Mouse (Mus musculus) neural tube, embryonic 14.5 days (tissue): Measurements from ENCODE around the gene Isca2. TPM values are rescaled to one million over a fixed set of nuclear protein-coding genes. Genes with fewer than 3 reads are reported as not detected.

Experiments used
- ATAC-seq: fragments of 200-750 bp; cut with Nextera tagmentation; 2 replicates; pipeline ENCODE4 v1.8.0; 2017; ENCODE audit warnings: low read depth, mild to moderate bottlenecking, moderate TSS enrichment, moderate library complexity
- H3K27ac ChIP-seq: fragments of 300-500 bp; sonication (generic); 2 replicates; pipeline ENCODE4 v1.5.1; 2014; ENCODE audit warnings: low read depth, mild to moderate bottlenecking, control low read depth, low read length, moderate library complexity, mixed read lengths
- H3K27me3 ChIP-seq: fragments of 300-500 bp; sonication (generic); 2 replicates; pipeline ENCODE4 v1.6.1; 2014; ENCODE audit warnings: low read length; ENCODE audit not compliant: control insufficient read depth, insufficient read depth
- H3K36me3 ChIP-seq: fragments of 300-500 bp; sonication (generic); 2 replicates; pipeline ENCODE4 v1.6.1; 2014; ENCODE audit warnings: low read length, mixed read lengths; ENCODE audit not compliant: control insufficient read depth, insufficient read depth
- H3K4me1 ChIP-seq: fragments of 300-500 bp; sonication (generic); 2 replicates; pipeline ENCODE4 v1.6.1; 2014; ENCODE audit warnings: low read length; ENCODE audit not compliant: control insufficient read depth, insufficient read depth
- H3K4me2 ChIP-seq: fragments of 300-500 bp; sonication (generic); 2 replicates; pipeline ENCODE4 v1.6.1; 2014; ENCODE audit warnings: mild to moderate bottlenecking, low read depth, low read length, control low read depth
- H3K4me3 ChIP-seq: fragments of 300-500 bp; sonication (generic); 2 replicates; pipeline ENCODE4 v1.5.1; 2014; ENCODE audit warnings: low read depth, low read length, control low read depth, mixed read lengths
- H3K9ac ChIP-seq: fragments of 300-500 bp; sonication (generic); replicated peaks from 2 replicates; pipeline ENCODE4 v1.6.1; 2014; ENCODE audit warnings: low read depth, mild to moderate bottlenecking, control low read depth, low read length, mixed read lengths
- H3K9me3 ChIP-seq: fragments of 300-500 bp; sonication (generic); 2 replicates; pipeline ENCODE4 v1.6.1; 2016; ENCODE audit warnings: low read length; ENCODE audit not compliant: control insufficient read depth
- WGBS: fragments of 180-500 bp; shearing (Covaris S2); extraction: QIAGEN DNeasy Blood & Tissue Kit; methylation state at CpG from one replicate; pipeline ENCODE4 v1.1.7; 2014; 5-methylcytosine and 5-hydroxymethylcytosine counted together
- polyA plus RNA-seq: library from polyadenylated mRNA; unstranded; fragments of >200 nt; fragmentation: Nextera tagmentation; extraction: Ambion mirVana; gene quantifications from 2 replicates; pipeline ENCODE4 v1.2.1, GENCODE M21; 2014

Isca2 gene
- polyA plus RNA-seq, 1 experiment from 2014 or later: 137 TPM

GRCm38 (mm10) chr12:84790853-84791252 is 17.8 kb downstream of the Isca2 start:
- Histone ChIP-seq H3K4me3 (no peak overlapping the region), H3K27ac (no peak overlapping the region), H3K9me3 (no peaks in the 10 kb centered on the region), H3K4me1 (no peaks in the 10 kb centered on the region), H3K9ac (no peak overlapping the region), H3K4me2 (no peak overlapping the region), H3K27me3 (no peaks in the 10 kb centered on the region), H3K36me3 (no peaks in the 10 kb centered on the region)
- ATAC-seq: no peak
- 74% methylated on average over 10 of the region's 10 CpGs for WGBS

DNA sequence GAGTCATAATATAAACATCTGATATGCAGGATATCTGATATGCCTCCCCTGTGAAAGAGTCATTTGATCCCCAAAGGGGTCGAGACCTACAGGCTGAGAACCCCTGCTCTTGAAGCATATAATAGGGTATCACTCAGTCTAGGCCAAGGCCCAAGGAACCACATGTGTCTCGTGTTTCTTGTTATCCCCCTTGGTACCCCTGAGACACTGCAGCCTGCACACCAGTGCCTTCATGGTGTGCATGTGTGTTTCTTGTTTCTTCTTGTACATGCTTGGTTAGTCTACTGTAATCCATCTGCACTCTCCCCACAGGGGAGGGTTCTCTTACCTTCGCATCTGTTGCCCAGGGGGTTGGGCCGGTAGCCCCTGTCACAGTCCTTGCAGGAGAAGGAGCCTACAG is 19.6 kb downstream of the Isca2 start:
- WGBS: 85% methylated on average over 4 of the region's 4 CpGs
- Histone ChIP-seq H3K9me3 (no peaks in the 10 kb centered on the region), H3K4me3 (no peak overlapping the region), H3K4me1 (no peaks in the 10 kb centered on the region), H3K4me2 (no peak overlapping the region), H3K27me3 (no peaks in the 10 kb centered on the region), H3K36me3 (no peaks in the 10 kb centered on the region), H3K27ac (no peak overlapping the region), H3K9ac (no peak overlapping the region)
- ATAC-seq: no peak

- no peak for ATAC-seq
- no peaks in the 10 kb centered on the region for H3K36me3 ChIP-seq
- no peaks in the 10 kb centered on the region for H3K4me1 ChIP-seq
- no peaks in the 10 kb centered on the region for H3K27me3 ChIP-seq
- no peaks in the 10 kb centered on the region for H3K9me3 ChIP-seq
- no peak overlapping the region for H3K4me3 ChIP-seq
- H3K4me2 ChIP-seq: no peak overlapping the region
- no peak overlapping the region for H3K9ac ChIP-seq
- no peak overlapping the region for H3K27ac ChIP-seq
- 87% methylated on average over 8 of the region's 8 CpGs for WGBS
These were observed 21.6 kb downstream of the Isca2 start for GRCm38 (mm10) chr12:84794647-84795046.

- Histone ChIP-seq H3K27me3 (no peaks in the 10 kb centered on the region), H3K27ac (no peak overlapping the region), H3K4me2 (no peak overlapping the region), H3K4me3 (no peak overlapping the region), H3K9me3 (no peaks in the 10 kb centered on the region), H3K9ac (no peak overlapping the region), H3K36me3 (no peaks in the 10 kb centered on the region), H3K4me1 (no peaks in the 10 kb centered on the region)
- WGBS: 95% methylated on average over 13 of the region's 13 CpGs
- no peak for ATAC-seq
These were observed 26.0 kb downstream of the Isca2 start for GRCm38 (mm10) chr12:84799086-84799485.

GRCm38 (mm10) chr12:84800419-84800818 is 27.4 kb downstream of the Isca2 start:
- Histone ChIP-seq H3K4me3 (no peak overlapping the region), H3K9me3 (no peaks in the 10 kb centered on the region), H3K4me1 (no peaks in the 10 kb centered on the region), H3K4me2 (no peak overlapping the region), H3K9ac (no peak overlapping the region), H3K36me3 (no peaks in the 10 kb centered on the region), H3K27ac (no peak overlapping the region), H3K27me3 (no peaks in the 10 kb centered on the region)
- no peak for ATAC-seq
- WGBS: 65% methylated on average over 4 of the region's 4 CpGs

- no peak for ATAC-seq
- 92% methylated on average over 13 of the region's 13 CpGs for WGBS
- H3K27ac ChIP-seq: no peak overlapping the region
These were observed 28.6 kb downstream of the Isca2 start for GRCm38 (mm10) chr12:84801532-84802110.

DNA sequence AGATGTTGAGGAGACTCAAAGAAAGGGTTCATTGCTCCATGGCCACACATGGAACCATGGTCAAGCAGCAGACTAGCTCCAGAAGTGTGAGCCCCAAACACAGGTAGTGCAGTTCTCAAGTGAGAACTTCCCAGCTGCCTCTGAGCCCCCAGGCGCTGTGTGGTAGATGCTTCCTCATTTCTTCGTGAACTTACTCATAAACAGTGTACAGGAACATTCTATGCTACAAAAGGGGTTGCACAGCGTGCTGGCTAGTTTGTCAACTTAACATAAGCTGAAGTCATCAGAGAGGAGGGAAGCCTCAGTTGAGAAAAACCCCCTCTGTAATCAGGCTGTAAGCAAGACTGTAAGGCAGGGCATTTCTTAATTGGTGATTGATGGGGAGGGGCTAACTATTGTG is 29.6 kb downstream of the Isca2 start:
- H3K9me3 ChIP-seq: no peaks in the 10 kb centered on the region
- no peak overlapping the region for H3K9ac ChIP-seq
- H3K36me3 ChIP-seq: no peaks in the 10 kb centered on the region
- no peaks in the 10 kb centered on the region for H3K4me1 ChIP-seq
- H3K4me3 ChIP-seq: no peak overlapping the region
- ATAC-seq: no peak
- no peak overlapping the region for H3K27ac ChIP-seq
- H3K27me3 ChIP-seq: no peaks in the 10 kb centered on the region
- no peak overlapping the region for H3K4me2 ChIP-seq
- 81% methylated on average over 3 of the region's 3 CpGs for WGBS

More at GRCm38 (mm10) chr12:84801532-84802110, 28.6 kb downstream of the Isca2 start:
- no peaks in the 10 kb centered on the region for H3K27me3 ChIP-seq
- H3K4me3 ChIP-seq: no peak overlapping the region
- H3K36me3 ChIP-seq: no peaks in the 10 kb centered on the region
- no peaks in the 10 kb centered on the region for H3K4me1 ChIP-seq
- no peak overlapping the region for H3K9ac ChIP-seq
- no peaks in the 10 kb centered on the region for H3K9me3 ChIP-seq
- H3K4me2 ChIP-seq: no peak overlapping the region

DNA sequence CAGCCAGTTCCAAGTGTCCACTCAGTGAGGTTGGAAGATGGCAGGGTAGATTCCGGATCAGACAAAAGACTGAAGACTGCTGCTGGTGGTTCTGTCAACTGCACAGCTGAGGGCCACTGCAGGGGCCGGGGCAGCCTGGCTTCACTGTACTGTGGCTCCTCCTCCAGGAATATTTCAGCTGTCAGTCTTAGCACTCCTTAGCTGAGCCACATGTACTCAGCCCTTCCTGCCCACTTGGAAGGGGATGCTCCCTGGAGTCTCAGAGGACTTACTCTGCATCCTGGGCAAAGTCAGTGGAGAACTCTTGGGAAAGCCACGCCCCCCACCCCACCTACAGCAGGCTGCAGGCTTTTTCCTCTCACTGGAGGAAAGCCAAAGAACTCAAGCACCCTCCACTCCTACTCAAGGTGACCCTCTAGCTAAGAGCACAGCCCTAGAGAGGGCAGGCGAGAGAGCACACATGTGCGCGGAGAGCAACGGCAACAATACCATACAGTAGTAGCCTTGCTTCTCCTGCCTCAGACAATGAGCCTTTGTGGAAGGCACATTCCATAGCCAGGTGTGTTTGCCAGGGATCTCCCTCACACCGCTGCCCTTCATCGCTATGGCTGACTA is 32.3 kb downstream of the Isca2 start:
- 82% methylated on average over 9 of the region's 9 CpGs for WGBS

DNA sequence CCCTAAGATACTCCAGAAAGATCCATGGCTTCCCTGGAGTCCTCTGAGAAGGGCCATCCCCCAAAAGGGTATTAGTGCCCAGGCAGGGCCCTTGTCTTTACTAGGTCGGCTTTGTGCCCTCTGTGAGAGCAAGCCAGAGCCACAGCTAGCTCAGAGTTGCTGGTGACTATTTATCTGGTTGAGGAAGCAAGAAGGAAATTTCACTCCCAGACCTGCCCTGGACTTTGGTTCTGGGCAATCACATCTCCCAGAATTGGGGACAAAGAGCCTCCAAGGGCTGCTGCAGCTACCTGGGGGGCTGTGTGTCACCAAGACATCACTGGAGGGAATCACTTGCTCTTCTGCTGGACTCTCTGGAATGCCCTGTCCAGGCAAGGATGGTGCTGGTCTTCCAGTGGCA is 33.0 kb downstream of the Isca2 start:
- 95% methylated on average over 1 of the region's 1 CpGs for WGBS
- ATAC-seq: no peak
- no peak overlapping the region for H3K9ac ChIP-seq

More for the DNA sequence above, 32.3 kb downstream of the Isca2 start:
- Histone ChIP-seq H3K4me1 (no peaks in the 10 kb centered on the region), H3K27ac (no peak overlapping the region), H3K9ac (no peak overlapping the region), H3K36me3 (no peaks in the 10 kb centered on the region), H3K4me2 (no peak overlapping the region), H3K27me3 (no peaks in the 10 kb centered on the region), H3K4me3 (no peak overlapping the region), H3K9me3 (no peaks in the 10 kb centered on the region)
- ATAC-seq: no peak

More for the DNA sequence above, 33.0 kb downstream of the Isca2 start:
- H3K27ac ChIP-seq: no peak overlapping the region
- H3K27me3 ChIP-seq: no peaks in the 10 kb centered on the region
- no peak overlapping the region for H3K4me2 ChIP-seq
- H3K4me1 ChIP-seq: no peaks in the 10 kb centered on the region
- H3K36me3 ChIP-seq: no peaks in the 10 kb centered on the region
- H3K4me3 ChIP-seq: no peak overlapping the region
- no peaks in the 10 kb centered on the region for H3K9me3 ChIP-seq
